Mouse (Mus musculus): ENCODE measurements around the gene Tex26.

- no peak for TF ChIP-seq FLI1 (IDR thresholded peaks at IDR 0.05; ENCODE audit: low read length)
- TF ChIP-seq GATA1 (IDR thresholded peaks at IDR 0.05; ENCODE audit: borderline replicate concordance, low read length) = no peak
Observed at GRCm38 (mm10) chr5:149426525-149426924, 12.9 kb upstream of the Tex26 start.

All from megakaryocyte, embryonic 14.5 days (primary cell).